Mouse (Mus musculus): ENCODE results near the gene Gm49373. TPM values are rescaled to one million over a fixed set of nuclear protein-coding genes. Genes with fewer than 3 reads are reported as not detected.

Gene Gm49373
- polyA plus RNA-seq, 1 experiment from 2014 or later = 1.0 TPM

- Histone ChIP-seq H3K9me3 (ENCODE audit: control insufficient read depth, low read length) (no peaks in the 10 kb centered on the region), H3K4me2 (replicated peaks; ENCODE audit: low read depth, low read length) (no peak overlapping the region), H3K27ac (ENCODE audit: low read depth, low read length) (no peak overlapping the region), H3K36me3 (ENCODE audit: control insufficient read depth, insufficient read depth, low read length) (no peaks in the 10 kb centered on the region), H3K9ac (ENCODE audit: low read depth, low read length) (no peak overlapping the region), H3K4me3 (ENCODE audit: low read depth, low read length) (no peak overlapping the region), H3K4me1 (replicated peaks; ENCODE audit: control insufficient read depth, insufficient read depth, low read length) (no peaks in the 10 kb centered on the region), H3K27me3 (ENCODE audit: control insufficient read depth, insufficient read depth, low read length) (peaks cover 36% of the 10 kb centered on the region)
- no peak for ATAC-seq (ENCODE audit: low FRiP score)
- WGBS = 8% methylated on average over 17 of the region's 17 CpGs
- DNase-seq (ENCODE audit: low spot score) = peak; percentile 30
These were observed 56.3 kb downstream of the Gm49373 start for GRCm38 (mm10) chr9:21016331-21017176.

GRCm38 (mm10) chr9:21015571-21016130, 57.2 kb downstream of the Gm49373 start, which contains the start of gene Icam1:
Icam1 (plus strand) TSS chr9:21015985.
- peak within 1 kb of the TSS; percentile 19; the same call in 1 of the 2 replicates for H3K4me3 ChIP-seq (ENCODE audit: low read depth, low read length)
- no peaks in the 10 kb centered on the region for H3K36me3 ChIP-seq (ENCODE audit: control insufficient read depth, insufficient read depth, low read length)
- ATAC-seq (ENCODE audit: low FRiP score) = no peak
- 2% methylated on average over 30 of the region's 30 CpGs for WGBS
- peak within 1 kb of the TSS; percentile 32 for H3K4me2 ChIP-seq (replicated peaks; ENCODE audit: low read depth, low read length)
- peak; percentile 40 for DNase-seq (ENCODE audit: low spot score)
- H3K9ac ChIP-seq (ENCODE audit: low read depth, low read length) = no peak within 1 kb of the TSS
- peaks cover 36% of the 10 kb centered on the region for H3K27me3 ChIP-seq (ENCODE audit: control insufficient read depth, insufficient read depth, low read length)
- no peaks in the 10 kb centered on the region for H3K4me1 ChIP-seq (replicated peaks; ENCODE audit: control insufficient read depth, insufficient read depth, low read length)
- H3K27ac ChIP-seq (ENCODE audit: low read depth, low read length) = no peak within 1 kb of the TSS
- H3K9me3 ChIP-seq (ENCODE audit: control insufficient read depth, low read length) = no peaks in the 10 kb centered on the region

GRCm38 (mm10) chr9:21014691-21015570, 58.0 kb downstream of the Gm49373 start:
- no peak overlapping the region for H3K4me3 ChIP-seq (ENCODE audit: low read depth, low read length)
- no peak overlapping the region for H3K27ac ChIP-seq (ENCODE audit: low read depth, low read length)
- H3K9ac ChIP-seq (ENCODE audit: low read depth, low read length) = no peak overlapping the region
- WGBS = 3% methylated on average over 29 of the region's 29 CpGs
- peak overlapping the region; percentile 17; the same call in 1 of the 2 replicates for H3K4me2 ChIP-seq (replicated peaks; ENCODE audit: low read depth, low read length)
- no peaks in the 10 kb centered on the region for H3K36me3 ChIP-seq (ENCODE audit: control insufficient read depth, insufficient read depth, low read length)
- no peaks in the 10 kb centered on the region for H3K4me1 ChIP-seq (replicated peaks; ENCODE audit: control insufficient read depth, insufficient read depth, low read length)
- no peaks in the 10 kb centered on the region for H3K9me3 ChIP-seq (ENCODE audit: control insufficient read depth, low read length)
- peak; percentile 31 for DNase-seq (ENCODE audit: low spot score)
- no peak for ATAC-seq (ENCODE audit: low FRiP score)
- peaks cover 36% of the 10 kb centered on the region for H3K27me3 ChIP-seq (ENCODE audit: control insufficient read depth, insufficient read depth, low read length)

MicroRNAs within 50 kb of the gene (microRNA counts, 519-probe panel; counts per million panel counts)
- not detected for microRNA mmu-miR-1900

Other genes with a start within 250 kb of the Gm49373 start
- 0.59 and 0.97 TPM in 2 replicates for gene A230050P20Rik, start 204.5 kb downstream of the Gm49373 start, polyA plus RNA-seq (2014; fragmentation: Nextera tagmentation; extraction: Ambion mirVana)
- gene Angptl6, start 193.4 kb downstream of the Gm49373 start, polyA plus RNA-seq (2014; fragmentation: Nextera tagmentation; extraction: Ambion mirVana) = 4.3 and 4.9 TPM in 2 replicates
- 55.9 and 57.8 TPM in 2 replicates for gene Ppan, start 184.9 kb downstream of the Gm49373 start, polyA plus RNA-seq (2014; fragmentation: Nextera tagmentation; extraction: Ambion mirVana)
- 342 and 364 TPM in 2 replicates for gene Eif3g, start 174.5 kb downstream of the Gm49373 start, polyA plus RNA-seq (2014; fragmentation: Nextera tagmentation; extraction: Ambion mirVana)
- 65.6 and 82.9 TPM in 2 replicates for gene Dnmt1, start 113.2 kb downstream of the Gm49373 start, polyA plus RNA-seq (2014; fragmentation: Nextera tagmentation; extraction: Ambion mirVana)
- gene S1pr2, start 96.3 kb downstream of the Gm49373 start, polyA plus RNA-seq (2014; fragmentation: Nextera tagmentation; extraction: Ambion mirVana) = 23.4 TPM in 2 replicates
- 120 and 132 TPM in 2 replicates for gene Mrpl4, start 70.4 kb downstream of the Gm49373 start, polyA plus RNA-seq (2014; fragmentation: Nextera tagmentation; extraction: Ambion mirVana)
- gene Icam1, start 57.1 kb downstream of the Gm49373 start, polyA plus RNA-seq (2014; fragmentation: Nextera tagmentation; extraction: Ambion mirVana) = 4.3 and 4.5 TPM in 2 replicates
- gene Icam4, start 43.7 kb downstream of the Gm49373 start, polyA plus RNA-seq (2014; fragmentation: Nextera tagmentation; extraction: Ambion mirVana) = 5.4 and 5.7 TPM in 2 replicates
- gene Icam5, start 41.0 kb downstream of the Gm49373 start, polyA plus RNA-seq (2014; fragmentation: Nextera tagmentation; extraction: Ambion mirVana) = 0.24 TPM in 1 of 2 replicates, not detected in the other
- gene Zglp1, start 6.0 kb downstream of the Gm49373 start, polyA plus RNA-seq (2014; fragmentation: Nextera tagmentation; extraction: Ambion mirVana) = 0.45 and 2.7 TPM in 2 replicates
- 46.1 and 53.2 TPM in 2 replicates for gene Fdx1l, start 518 bp upstream of the Gm49373 start, polyA plus RNA-seq (2014; fragmentation: Nextera tagmentation; extraction: Ambion mirVana)
- gene Gm38431, start 18.9 kb upstream of the Gm49373 start, polyA plus RNA-seq (2014; fragmentation: Nextera tagmentation; extraction: Ambion mirVana) = 2.0 and 2.3 TPM in 2 replicates
- gene Raver1, start 18.9 kb upstream of the Gm49373 start, polyA plus RNA-seq (2014; fragmentation: Nextera tagmentation; extraction: Ambion mirVana) = 60.2 and 60.7 TPM in 2 replicates
- 6.9 and 8.0 TPM in 2 replicates for gene Tyk2, start 58.1 kb upstream of the Gm49373 start, polyA plus RNA-seq (2014; fragmentation: Nextera tagmentation; extraction: Ambion mirVana)
- 306 and 307 TPM in 2 replicates for gene Cdc37, start 76.9 kb upstream of the Gm49373 start, polyA plus RNA-seq (2014; fragmentation: Nextera tagmentation; extraction: Ambion mirVana)
- 5.2 and 5.7 TPM in 2 replicates for gene Pde4a, start 92.6 kb upstream of the Gm49373 start, polyA plus RNA-seq (2014; fragmentation: Nextera tagmentation; extraction: Ambion mirVana)
- gene Keap1, start 166.3 kb upstream of the Gm49373 start, polyA plus RNA-seq (2014; fragmentation: Nextera tagmentation; extraction: Ambion mirVana) = 23.6 and 23.7 TPM in 2 replicates
- gene S1pr5, start 175.3 kb upstream of the Gm49373 start, polyA plus RNA-seq (2014; fragmentation: Nextera tagmentation; extraction: Ambion mirVana) = 0.59 and 0.73 TPM in 2 replicates
- 45.3 and 50.6 TPM in 2 replicates for gene Atg4d, start 192.2 kb upstream of the Gm49373 start, polyA plus RNA-seq (2014; fragmentation: Nextera tagmentation; extraction: Ambion mirVana)
- 13.5 and 15.9 TPM in 2 replicates for gene Kri1, start 214.9 kb upstream of the Gm49373 start, polyA plus RNA-seq (2014; fragmentation: Nextera tagmentation; extraction: Ambion mirVana)
- 80.3 and 83.2 TPM in 2 replicates for gene Cdkn2d, start 218.3 kb upstream of the Gm49373 start, polyA plus RNA-seq (2014; fragmentation: Nextera tagmentation; extraction: Ambion mirVana)
- 3.4 and 5.0 TPM in 2 replicates for gene Ap1m2, start 239.2 kb upstream of the Gm49373 start, polyA plus RNA-seq (2014; fragmentation: Nextera tagmentation; extraction: Ambion mirVana)
- gene Slc44a2, start 247.6 kb upstream of the Gm49373 start, polyA plus RNA-seq (2014; fragmentation: Nextera tagmentation; extraction: Ambion mirVana) = 60.4 and 66.4 TPM in 2 replicates

Measured in hindbrain, embryonic 11.5 days (tissue).